Mouse (Mus musculus): Measurements from ENCODE around the gene 1700029J07Rik. TPM values are rescaled to one million over a fixed set of nuclear protein-coding genes. Genes with fewer than 3 reads are reported as not detected.

Gene 1700029J07Rik
- total RNA-seq (2015; ENCODE audit: low replicate concordance) = not detected in 2 replicates
- total RNA-seq (2017; ENCODE audit: low replicate concordance) = 0.94 TPM in 1 of 2 replicates, not detected in the other

GRCm38 (mm10) chr8:45975126-45975836, at the start of gene 1700029J07Rik, which contains the start of gene Ufsp2:
Gene 1700029J07Rik (minus strand): TSS chr8:45975252.
Gene Ufsp2 (plus strand): TSS chr8:45975528.
- ATAC-seq (replicated peaks; ENCODE audit: low FRiP score, poor library complexity, severe bottlenecking) = peak; percentile 97

- no peak for ATAC-seq (replicated peaks; ENCODE audit: low FRiP score, poor library complexity, severe bottlenecking)
Measured at GRCm38 (mm10) chr8:46024392-46024791, 49.3 kb upstream of the 1700029J07Rik start.

DNA sequence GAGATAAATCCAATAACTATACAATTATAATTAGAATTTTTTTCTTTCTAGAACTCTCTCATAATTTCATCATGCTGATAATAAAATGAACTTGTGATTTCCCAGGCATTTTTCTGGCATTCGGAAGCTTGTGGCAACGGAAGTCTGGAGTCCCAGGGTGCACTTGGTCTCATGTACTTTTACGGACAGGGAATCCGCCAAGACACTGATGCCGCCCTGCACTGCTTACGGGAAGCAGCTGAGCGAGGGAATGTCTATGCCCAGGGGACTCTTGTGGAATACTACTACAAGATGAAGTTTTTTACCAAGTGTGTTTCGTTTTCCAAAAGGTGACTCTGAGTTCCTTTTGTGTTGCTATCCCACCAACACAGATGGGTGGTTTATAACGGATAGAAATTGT, 47.7 kb upstream of the 1700029J07Rik start:
- no peak for ATAC-seq (replicated peaks; ENCODE audit: low FRiP score, poor library complexity, severe bottlenecking)

- ATAC-seq (replicated peaks; ENCODE audit: low FRiP score, poor library complexity, severe bottlenecking) = no peak
Measured at GRCm38 (mm10) chr8:46022203-46022602, 47.2 kb upstream of the 1700029J07Rik start.

- ATAC-seq (replicated peaks; ENCODE audit: low FRiP score, poor library complexity, severe bottlenecking) = no peak
Measured at GRCm38 (mm10) chr8:46010746-46011680, 36.0 kb upstream of the 1700029J07Rik start.

GRCm38 (mm10) chr8:46010306-46010705, 35.3 kb upstream of the 1700029J07Rik start:
- ATAC-seq (replicated peaks; ENCODE audit: low FRiP score, poor library complexity, severe bottlenecking) = no peak

GRCm38 (mm10) chr8:46007050-46007672, 32.1 kb upstream of the 1700029J07Rik start:
- no peak for ATAC-seq (replicated peaks; ENCODE audit: low FRiP score, poor library complexity, severe bottlenecking)

GRCm38 (mm10) chr8:46005596-46005995, 30.5 kb upstream of the 1700029J07Rik start, which contains the start of gene Ankrd37:
Gene Ankrd37 (minus strand): TSS chr8:46005707.
- ATAC-seq (replicated peaks; ENCODE audit: low FRiP score, poor library complexity, severe bottlenecking) = no peak

- ATAC-seq (replicated peaks; ENCODE audit: low FRiP score, poor library complexity, severe bottlenecking) = peak; percentile 100
Measured at GRCm38 (mm10) chr8:45999784-46000705, 25.0 kb upstream of the 1700029J07Rik start.

- ATAC-seq (replicated peaks; ENCODE audit: low FRiP score, poor library complexity, severe bottlenecking) = no peak
Measured at GRCm38 (mm10) chr8:45999138-45999783, 24.2 kb upstream of the 1700029J07Rik start, which contains the start of gene Lrp2bp. Gene Lrp2bp (plus strand): TSS chr8:45999303.

- no peak for ATAC-seq (replicated peaks; ENCODE audit: low FRiP score, poor library complexity, severe bottlenecking)
Measured at GRCm38 (mm10) chr8:45998228-45998627, 23.2 kb upstream of the 1700029J07Rik start.

DNA sequence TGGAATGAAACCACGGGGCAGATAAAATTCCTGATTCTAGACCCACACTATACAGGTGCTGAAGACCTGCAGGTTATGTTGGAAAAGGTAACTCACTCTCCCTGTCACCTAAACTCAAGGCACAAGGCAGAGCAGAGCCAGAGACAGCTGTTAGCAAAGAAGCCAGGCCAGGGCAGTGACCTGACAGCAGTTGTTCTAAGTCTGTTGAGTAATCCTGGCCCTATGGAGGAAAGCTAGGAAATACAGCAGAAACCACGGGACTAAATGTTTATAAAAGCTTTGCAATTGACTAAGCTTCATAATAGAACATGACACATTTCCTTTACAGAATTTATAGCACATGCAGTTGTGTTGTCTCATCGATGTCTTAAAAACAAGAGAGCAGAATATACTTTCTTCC, 20.5 kb upstream of the 1700029J07Rik start:
- no peak for ATAC-seq (replicated peaks; ENCODE audit: low FRiP score, poor library complexity, severe bottlenecking)

DNA sequence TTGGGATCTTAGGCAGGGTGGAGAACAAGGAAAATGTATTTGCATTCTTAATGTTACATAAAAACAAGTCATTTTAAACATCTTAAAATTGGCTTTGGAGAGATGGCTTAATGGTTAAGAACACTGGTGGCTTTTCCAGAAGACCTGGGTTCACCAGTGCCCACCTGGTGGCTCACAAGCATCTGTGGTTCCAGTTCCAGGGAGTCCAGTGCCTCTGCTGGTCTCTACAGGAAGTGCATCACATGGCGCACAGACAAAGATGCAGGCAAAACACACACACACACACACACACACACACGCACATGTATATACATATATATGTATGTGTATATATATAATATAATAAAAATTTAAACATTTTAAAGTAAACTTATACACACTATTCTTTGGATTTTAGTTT, 19.1 kb upstream of the 1700029J07Rik start:
- ATAC-seq (replicated peaks; ENCODE audit: low FRiP score, poor library complexity, severe bottlenecking) = no peak; the same call in 1 of the 2 replicates

GRCm38 (mm10) chr8:45990631-45991310, 15.7 kb upstream of the 1700029J07Rik start:
- ATAC-seq (replicated peaks; ENCODE audit: low FRiP score, poor library complexity, severe bottlenecking) = no peak

DNA sequence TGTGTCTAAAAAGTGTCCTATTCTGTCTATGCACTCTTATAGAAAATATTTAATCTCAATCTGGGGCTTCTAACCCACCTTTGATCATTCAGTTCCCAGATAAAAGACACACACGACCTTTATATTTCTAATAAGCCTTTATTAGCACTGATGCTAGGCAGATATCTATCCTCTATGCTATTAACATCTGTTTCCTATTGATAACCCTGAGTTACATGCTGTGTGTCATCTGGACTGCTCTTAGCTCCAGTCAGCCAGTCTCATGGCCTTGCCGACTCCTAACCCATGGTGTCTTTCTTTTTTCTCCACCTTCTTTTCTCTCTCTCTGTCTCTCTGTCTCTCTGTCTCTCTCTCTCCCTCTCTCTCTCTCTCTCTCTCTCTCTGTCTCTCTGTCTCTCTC, 13.1 kb upstream of the 1700029J07Rik start:
- no peak for ATAC-seq (replicated peaks; ENCODE audit: low FRiP score, poor library complexity, severe bottlenecking)

DNA sequence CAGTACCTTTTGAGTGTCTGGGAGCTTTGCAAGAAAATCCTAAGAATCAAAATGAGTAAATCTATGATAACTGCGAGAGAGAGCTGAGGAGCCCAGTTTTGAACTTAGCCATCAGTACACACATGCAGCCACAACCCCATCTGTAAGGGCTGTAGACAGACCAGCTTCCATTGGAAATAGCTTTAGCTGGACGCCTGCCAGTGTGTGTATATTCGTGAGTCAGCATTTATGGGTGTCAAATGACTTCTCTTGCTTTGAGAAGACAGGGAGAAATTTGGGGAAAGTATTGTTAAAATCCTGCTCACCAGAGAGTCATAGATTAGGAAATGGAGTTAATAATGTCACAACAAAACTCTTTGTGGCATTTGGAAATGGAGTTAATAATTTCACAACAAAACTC, 11.6 kb upstream of the 1700029J07Rik start:
- no peak for ATAC-seq (replicated peaks; ENCODE audit: low FRiP score, poor library complexity, severe bottlenecking)

GRCm38 (mm10) chr8:45975837-45976468, 901 bp upstream of the 1700029J07Rik start:
- ATAC-seq (replicated peaks; ENCODE audit: low FRiP score, poor library complexity, severe bottlenecking) = peak; percentile 44

All from erythroblast, adult 5-6 weeks (primary cell).